Mouse (Mus musculus): ENCODE data around the gene Rab39b. TPM values are rescaled to one million over a fixed set of nuclear protein-coding genes. Genes with fewer than 3 reads are reported as not detected.

Rab39b gene
- polyA plus RNA-seq (2012; rRNA removed) (1.6 and 1.8 TPM in 2 replicates), polyA plus RNA-seq (2014; fragmentation: Nextera tagmentation; extraction: Ambion mirVana) (1.5 and 1.8 TPM in 2 replicates)

DNA sequence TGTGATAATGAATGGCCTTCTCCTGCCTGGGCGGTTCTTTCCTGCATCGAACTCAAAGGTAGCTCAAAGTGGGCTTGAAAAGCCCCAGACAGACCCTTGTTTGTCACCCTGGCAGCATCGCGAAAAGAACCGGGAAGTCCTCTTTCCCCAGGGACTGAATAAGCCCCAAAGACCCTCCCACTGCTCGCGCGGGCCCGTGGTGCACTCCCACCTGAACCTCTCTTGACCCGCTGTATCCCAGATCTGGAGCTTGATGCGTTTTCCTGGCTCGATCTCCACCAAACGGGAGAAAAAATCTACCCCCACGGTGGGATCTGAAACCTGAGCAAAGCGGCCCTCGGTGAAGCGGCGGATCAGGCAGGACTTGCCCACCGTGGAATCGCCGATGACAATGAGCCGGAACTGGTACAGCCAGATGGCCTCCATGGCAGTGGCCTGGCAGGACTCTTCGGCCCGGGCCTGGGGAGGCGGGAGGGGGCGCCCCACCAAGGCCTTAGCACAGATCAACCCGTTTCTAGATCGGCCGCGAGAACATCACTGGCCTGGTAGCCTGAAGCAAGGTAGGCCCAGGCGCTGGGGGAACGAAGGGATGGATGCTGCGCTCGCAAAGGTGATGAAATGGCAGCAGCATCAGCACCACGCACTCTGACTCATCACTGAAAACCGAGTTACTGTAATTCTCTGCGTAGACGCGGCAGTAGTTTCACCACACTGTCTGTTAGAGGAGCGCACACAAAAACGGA, at the start of gene Rab39b:
Rab39b (minus strand) TSS at position 650 of the 743 bp plus-strand sequence.
- peak within 1 kb of the TSS; percentile 50 for H3K4me3 ChIP-seq (replicated peaks; ENCODE audit: low read length)
- no peak within 1 kb of the TSS for H3K27ac ChIP-seq (replicated peaks; ENCODE audit: low read depth, low read length)

DNA sequence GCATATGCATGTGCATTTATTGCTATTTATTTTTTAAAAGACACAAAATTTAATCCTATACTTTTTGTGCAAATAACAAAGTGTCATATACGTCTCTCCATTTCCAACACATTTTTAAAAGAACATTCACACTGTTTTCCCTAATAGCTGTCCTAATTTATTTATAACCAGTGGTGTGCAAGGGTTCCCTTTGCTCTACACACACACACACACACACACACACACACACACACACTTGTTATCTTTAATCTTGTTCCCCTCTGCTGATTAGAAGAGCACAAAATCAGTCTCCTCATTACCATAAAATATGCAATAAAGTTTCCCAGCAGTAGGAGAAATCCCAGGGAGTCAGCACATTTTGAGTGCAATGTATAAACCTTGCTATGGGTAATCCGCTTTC, 508 bp upstream of the Rab39b start:
- WGBS, result 86% methylated on average over 2 of the region's 2 CpGs

More for the DNA sequence above, at the start of gene Rab39b:
- Histone ChIP-seq H3K9ac (ENCODE audit: low read depth, low read length, severe bottlenecking) (peak within 1 kb of the TSS; percentile 68), H3K4me2 (replicated peaks; ENCODE audit: low read depth, low read length, severe bottlenecking) (peak within 1 kb of the TSS; percentile 46), H3K27me3 (ENCODE audit: control insufficient read depth, insufficient read depth, low read length) (no peaks in the 10 kb centered on the region), H3K4me1 (ENCODE audit: control insufficient read depth, insufficient read depth, low read length) (no peaks in the 10 kb centered on the region), H3K36me3 (ENCODE audit: control insufficient read depth, insufficient read depth, low read length) (no peaks in the 10 kb centered on the region), H3K9me3 (ENCODE audit: control insufficient read depth, low read length) (no peaks in the 10 kb centered on the region)
- WGBS, result 20% methylated on average over 37 of the region's 41 CpGs
- ATAC-seq (ENCODE audit: low FRiP score, low read depth) (peak; percentile 71), DNase-seq (ENCODE audit: low spot score) (peak; percentile 38)
- no peak for TF ChIP-seq POLR2A (IDR thresholded peaks at IDR 0.05; ENCODE audit: borderline replicate concordance, extremely low read depth, insufficient read depth, insufficient read length)

More for the DNA sequence above, 508 bp upstream of the Rab39b start:
- no peak overlapping the region for H3K4me3 ChIP-seq (replicated peaks; ENCODE audit: low read length)
- H3K4me1 ChIP-seq (ENCODE audit: control insufficient read depth, insufficient read depth, low read length), result no peaks in the 10 kb centered on the region
- no peak for TF ChIP-seq POLR2A (IDR thresholded peaks at IDR 0.05; ENCODE audit: borderline replicate concordance, extremely low read depth, insufficient read depth, insufficient read length)
- DNase-seq (ENCODE audit: low spot score), result no peak
- H3K27me3 ChIP-seq (ENCODE audit: control insufficient read depth, insufficient read depth, low read length), result no peaks in the 10 kb centered on the region
- no peak overlapping the region for H3K9ac ChIP-seq (ENCODE audit: low read depth, low read length, severe bottlenecking)
- no peak overlapping the region for H3K4me2 ChIP-seq (replicated peaks; ENCODE audit: low read depth, low read length, severe bottlenecking)
- no peak for ATAC-seq (ENCODE audit: low FRiP score, low read depth)
- no peaks in the 10 kb centered on the region for H3K9me3 ChIP-seq (ENCODE audit: control insufficient read depth, low read length)
- no peaks in the 10 kb centered on the region for H3K36me3 ChIP-seq (ENCODE audit: control insufficient read depth, insufficient read depth, low read length)
- H3K27ac ChIP-seq (replicated peaks; ENCODE audit: low read depth, low read length), result no peak overlapping the region

Other genes with a start within 250 kb of the Rab39b start
- gene Fundc2, start 195.8 kb downstream of the Rab39b start, polyA plus RNA-seq (2012; rRNA removed), result 24.8 and 29.2 TPM in 2 replicates
- 83.8 and 84.1 TPM in 2 replicates for gene Fundc2, start 195.8 kb downstream of the Rab39b start, polyA plus RNA-seq (2014; fragmentation: Nextera tagmentation; extraction: Ambion mirVana)
- gene F8, start 195.6 kb downstream of the Rab39b start, polyA plus RNA-seq (2012; rRNA removed), result 0.58 and 1.1 TPM in 2 replicates
- 1.5 and 2.2 TPM in 2 replicates for gene F8, start 195.6 kb downstream of the Rab39b start, polyA plus RNA-seq (2014; fragmentation: Nextera tagmentation; extraction: Ambion mirVana)
- gene Cmc4, start 161.6 kb downstream of the Rab39b start, polyA plus RNA-seq (2012; rRNA removed), result 19.2 and 22.9 TPM in 2 replicates
- gene Cmc4, start 161.6 kb downstream of the Rab39b start, polyA plus RNA-seq (2014; fragmentation: Nextera tagmentation; extraction: Ambion mirVana), result 23.8 TPM in 2 replicates
- 13.2 and 14.2 TPM in 2 replicates for gene Mtcp1, start 161.6 kb downstream of the Rab39b start, polyA plus RNA-seq (2012; rRNA removed)
- 9.3 and 9.6 TPM in 2 replicates for gene Mtcp1, start 161.6 kb downstream of the Rab39b start, polyA plus RNA-seq (2014; fragmentation: Nextera tagmentation; extraction: Ambion mirVana)
- gene Brcc3, start 161.6 kb downstream of the Rab39b start, polyA plus RNA-seq (2012; rRNA removed), result 19.5 and 25.3 TPM in 2 replicates
- gene Brcc3, start 161.6 kb downstream of the Rab39b start, polyA plus RNA-seq (2014; fragmentation: Nextera tagmentation; extraction: Ambion mirVana), result 50.7 and 55.8 TPM in 2 replicates
- 30.1 and 37.2 TPM in 2 replicates for gene Vbp1, start 63.9 kb downstream of the Rab39b start, polyA plus RNA-seq (2012; rRNA removed)
- gene Vbp1, start 63.9 kb downstream of the Rab39b start, polyA plus RNA-seq (2014; fragmentation: Nextera tagmentation; extraction: Ambion mirVana), result 126 and 128 TPM in 2 replicates

Measured in limb, embryonic 14.5 days (tissue).